Mouse (Mus musculus) monocyte, adult 5-6 weeks (primary cell): Measurements from ENCODE around the gene Dnajc2. TPM values are rescaled to one million over a fixed set of nuclear protein-coding genes. Genes with fewer than 3 reads are reported as not detected.
"Not testable (repeated sequence)": the region's sequence is repeated elsewhere in the genome, so short reads cannot be mapped to it uniquely, and the experiment has no call there.

Source experiments
- ATAC-seq: fragments of 153-309, 156-312 bp; replicated peaks from 2 replicates; pipeline ENCODE4 v1.8.0; 2017; ENCODE audit warnings: mild to moderate bottlenecking; ENCODE audit not compliant: low TSS enrichment, insufficient number of reproducible peaks, severe bottlenecking, poor library complexity, low FRiP score
- total RNA-seq: library from RNA; stranded (forward); fragments of 200-1000, 200-491, 200-594 nt; gene quantifications from 3 replicates; pipeline ENCODE4 v1.2.3, GENCODE M21; 2017

Dnajc2 gene
- total RNA-seq, 1 experiment from 2014 or later, result 113 TPM

DNA sequence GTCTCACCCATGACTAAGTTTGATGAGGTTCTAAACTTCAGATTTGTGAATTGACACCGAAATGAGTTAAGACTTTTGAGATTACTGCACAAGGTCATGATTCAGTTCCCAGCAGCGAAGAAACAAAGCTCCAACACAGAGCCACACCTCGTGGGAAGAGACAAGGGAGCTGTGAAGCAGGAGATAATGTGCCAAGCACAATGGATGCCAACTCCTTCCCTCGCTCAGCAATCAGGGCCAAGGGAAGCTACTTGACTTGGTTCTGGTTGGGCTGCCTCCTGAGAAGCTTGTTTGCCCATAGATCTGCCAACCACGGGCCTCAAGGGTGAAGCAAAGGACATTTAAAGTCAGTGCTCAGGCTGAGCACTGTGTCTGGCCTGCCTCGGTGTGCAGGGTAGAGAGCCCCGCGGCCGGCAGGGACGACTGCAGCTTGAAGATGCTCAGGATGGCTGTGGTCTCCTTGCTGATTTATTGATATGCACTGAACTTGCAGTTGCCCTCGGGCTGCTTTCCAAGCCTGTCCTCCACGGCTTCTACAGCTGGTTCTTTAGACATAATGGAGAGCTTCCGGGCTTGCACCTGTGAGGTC lies 72.8 kb downstream of the Dnajc2 start:
- ATAC-seq, result no peak; the same call in 1 of the 2 replicates

GRCm38 (mm10) chr5:21708011-21708410 lies 77.0 kb downstream of the Dnajc2 start:
- not testable (repeated sequence) for ATAC-seq

Other genes starting within 250 kb of the Dnajc2 start
- not detected in 3 replicates for gene Lrrc17, start 241.7 kb downstream of the Dnajc2 start, total RNA-seq
- gene Fbxl13, start 139.6 kb downstream of the Dnajc2 start, total RNA-seq, result not detected in 3 replicates
- gene Armc10, start 139.4 kb downstream of the Dnajc2 start, total RNA-seq, result 35.7 to 50.1 TPM (median 38.8 TPM) in 3 replicates
- gene Napepld, start 83.9 kb downstream of the Dnajc2 start, total RNA-seq, result 0.21 to 0.95 TPM (median 0.87 TPM) in 3 replicates
- gene Pmpcb, start 48.1 kb downstream of the Dnajc2 start, total RNA-seq, result 72.0 to 160 TPM (median 85.6 TPM) in 3 replicates
- 69.9 to 75.6 TPM (median 74.7 TPM) in 3 replicates for gene Psmc2, start within 50 bp of the Dnajc2 start, total RNA-seq
- gene Slc26a5, start 80.4 kb upstream of the Dnajc2 start, total RNA-seq, result not detected in 3 replicates